Mouse (Mus musculus): ENCODE results near the gene Mmd. TPM values are rescaled to one million over a fixed set of nuclear protein-coding genes. Genes with fewer than 3 reads are reported as not detected.

The Mmd gene
- polyA plus RNA-seq, 1 experiment from 2014 or later, result 17.1 TPM

DNA sequence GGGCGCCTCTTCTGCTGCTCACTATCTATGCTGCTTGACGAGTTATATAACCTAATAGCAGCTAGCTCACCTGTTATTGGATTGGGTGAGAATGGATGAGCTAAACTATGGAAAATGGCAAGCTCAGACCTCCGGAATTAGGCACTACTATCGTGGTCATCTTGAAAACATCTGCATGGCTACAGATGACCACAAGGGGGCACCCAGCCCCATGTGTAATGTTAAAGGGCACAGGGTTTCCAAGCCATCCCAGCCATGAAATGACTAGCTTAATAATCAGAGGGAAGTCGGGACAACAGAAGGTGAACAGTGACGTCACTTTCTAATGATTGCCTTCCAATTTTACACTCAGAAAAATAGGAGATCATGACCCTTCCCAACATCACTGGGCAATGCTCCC is 57.7 kb downstream of the Mmd start:
- H3K36me3 ChIP-seq (ENCODE audit: control insufficient read depth, insufficient read depth, low read length), result no peaks in the 10 kb centered on the region

GRCm38 (mm10) chr11:90314606-90315005 is 65.3 kb downstream of the Mmd start:
- 79% methylated on average over 3 of the region's 3 CpGs for WGBS
- no peak for ATAC-seq (replicated peaks; ENCODE audit: low FRiP score)
- no peak for DNase-seq (ENCODE audit: low spot score)
- no peak overlapping the region for H3K4me3 ChIP-seq (ENCODE audit: low read depth, low read length)
- no peak overlapping the region for H3K4me2 ChIP-seq
- H3K4me1 ChIP-seq (replicated peaks; ENCODE audit: control insufficient read depth, insufficient read depth, low read length), result no peaks in the 10 kb centered on the region
- H3K9ac ChIP-seq (ENCODE audit: low read depth, low read length), result no peak overlapping the region
- no peaks in the 10 kb centered on the region for H3K9me3 ChIP-seq (ENCODE audit: control insufficient read depth, low read length)
- no peaks in the 10 kb centered on the region for H3K36me3 ChIP-seq (ENCODE audit: control insufficient read depth, insufficient read depth, low read length)
- H3K27ac ChIP-seq (ENCODE audit: low read depth, low read length), result no peak overlapping the region
- no peaks in the 10 kb centered on the region for H3K27me3 ChIP-seq (replicated peaks; ENCODE audit: control insufficient read depth, insufficient read depth, low read length)

More for the DNA sequence above, 57.7 kb downstream of the Mmd start:
- 59% methylated on average over 6 of the region's 6 CpGs for WGBS
- Histone ChIP-seq H3K9ac (ENCODE audit: low read depth, low read length) (no peak overlapping the region), H3K27me3 (replicated peaks; ENCODE audit: control insufficient read depth, insufficient read depth, low read length) (no peaks in the 10 kb centered on the region), H3K9me3 (ENCODE audit: control insufficient read depth, low read length) (no peaks in the 10 kb centered on the region), H3K4me2 (no peak overlapping the region), H3K4me1 (replicated peaks; ENCODE audit: control insufficient read depth, insufficient read depth, low read length) (no peaks in the 10 kb centered on the region), H3K4me3 (ENCODE audit: low read depth, low read length) (no peak overlapping the region), H3K27ac (ENCODE audit: low read depth, low read length) (no peak overlapping the region)
- ATAC-seq (replicated peaks; ENCODE audit: low FRiP score) (no peak), DNase-seq (ENCODE audit: low spot score) (no peak)

DNA sequence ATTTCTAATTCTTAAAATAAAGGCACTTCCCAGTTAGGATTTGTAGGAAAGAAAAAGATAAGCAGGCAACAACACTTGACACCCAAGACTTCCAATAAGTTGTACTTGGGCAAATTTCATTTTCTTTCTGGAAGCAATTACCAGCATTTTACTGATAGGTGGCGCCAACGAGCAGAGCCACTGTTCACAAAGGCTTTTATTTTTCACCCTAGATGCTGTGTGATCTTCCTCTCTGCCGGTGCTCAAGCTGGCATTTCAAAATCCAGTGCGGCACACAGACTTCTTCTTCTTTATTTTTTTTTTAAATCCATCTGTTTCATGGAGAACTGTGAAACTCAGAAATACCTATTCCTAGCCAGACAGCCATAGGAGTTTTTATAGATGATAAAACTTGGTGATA is 68.2 kb downstream of the Mmd start:
- Histone ChIP-seq H3K9me3 (ENCODE audit: control insufficient read depth, low read length) (no peaks in the 10 kb centered on the region), H3K4me3 (ENCODE audit: low read depth, low read length) (no peak overlapping the region), H3K36me3 (ENCODE audit: control insufficient read depth, insufficient read depth, low read length) (no peaks in the 10 kb centered on the region), H3K9ac (ENCODE audit: low read depth, low read length) (no peak overlapping the region), H3K4me2 (no peak overlapping the region), H3K27ac (ENCODE audit: low read depth, low read length) (no peak overlapping the region), H3K27me3 (replicated peaks; ENCODE audit: control insufficient read depth, insufficient read depth, low read length) (no peaks in the 10 kb centered on the region), H3K4me1 (replicated peaks; ENCODE audit: control insufficient read depth, insufficient read depth, low read length) (no peaks in the 10 kb centered on the region)
- ATAC-seq (replicated peaks; ENCODE audit: low FRiP score) (no peak), DNase-seq (ENCODE audit: low spot score) (no peak)
- WGBS, result 17% methylated on average over 4 of the region's 4 CpGs

GRCm38 (mm10) chr11:90320922-90321321 is 71.7 kb downstream of the Mmd start:
- H3K27me3 ChIP-seq (replicated peaks; ENCODE audit: control insufficient read depth, insufficient read depth, low read length), result no peaks in the 10 kb centered on the region
- 59% methylated on average over 7 of the region's 7 CpGs for WGBS
- ATAC-seq (replicated peaks; ENCODE audit: low FRiP score), result no peak

DNA sequence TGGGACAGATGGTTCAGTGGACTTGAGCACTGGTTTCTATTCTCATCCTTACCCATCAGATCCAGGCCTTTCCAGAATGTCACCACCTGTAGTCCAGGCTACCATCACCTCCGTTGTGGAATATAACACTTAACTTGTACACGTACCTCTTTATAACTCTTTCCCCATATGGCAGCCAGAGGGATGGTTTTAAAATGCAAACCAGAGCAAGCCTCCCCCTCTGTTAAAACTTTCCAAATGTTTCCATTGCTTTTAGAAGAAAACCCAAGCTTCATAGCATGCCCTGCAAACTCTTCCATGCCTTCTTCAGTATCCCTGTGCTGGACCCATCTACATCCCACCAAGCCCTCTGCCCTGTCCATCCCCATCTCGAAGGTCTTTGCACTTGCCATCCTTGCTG is 75.3 kb downstream of the Mmd start:
- Histone ChIP-seq H3K27me3 (replicated peaks; ENCODE audit: control insufficient read depth, insufficient read depth, low read length) (no peaks in the 10 kb centered on the region), H3K4me2 (no peak overlapping the region), H3K36me3 (ENCODE audit: control insufficient read depth, insufficient read depth, low read length) (no peaks in the 10 kb centered on the region), H3K27ac (ENCODE audit: low read depth, low read length) (no peak overlapping the region), H3K9me3 (ENCODE audit: control insufficient read depth, low read length) (no peaks in the 10 kb centered on the region), H3K4me1 (replicated peaks; ENCODE audit: control insufficient read depth, insufficient read depth, low read length) (no peaks in the 10 kb centered on the region), H3K9ac (ENCODE audit: low read depth, low read length) (no peak overlapping the region), H3K4me3 (ENCODE audit: low read depth, low read length) (no peak overlapping the region)
- WGBS, result 79% methylated on average over 3 of the region's 3 CpGs
- DNase-seq (ENCODE audit: low spot score) (no peak), ATAC-seq (replicated peaks; ENCODE audit: low FRiP score) (no peak)

More at GRCm38 (mm10) chr11:90320922-90321321, 71.7 kb downstream of the Mmd start:
- no peak overlapping the region for H3K27ac ChIP-seq (ENCODE audit: low read depth, low read length)
- H3K9ac ChIP-seq (ENCODE audit: low read depth, low read length), result no peak overlapping the region
- no peaks in the 10 kb centered on the region for H3K36me3 ChIP-seq (ENCODE audit: control insufficient read depth, insufficient read depth, low read length)
- no peak for DNase-seq (ENCODE audit: low spot score)
- no peaks in the 10 kb centered on the region for H3K9me3 ChIP-seq (ENCODE audit: control insufficient read depth, low read length)
- no peak overlapping the region for H3K4me2 ChIP-seq
- H3K4me3 ChIP-seq (ENCODE audit: low read depth, low read length), result no peak overlapping the region
- no peaks in the 10 kb centered on the region for H3K4me1 ChIP-seq (replicated peaks; ENCODE audit: control insufficient read depth, insufficient read depth, low read length)

DNA sequence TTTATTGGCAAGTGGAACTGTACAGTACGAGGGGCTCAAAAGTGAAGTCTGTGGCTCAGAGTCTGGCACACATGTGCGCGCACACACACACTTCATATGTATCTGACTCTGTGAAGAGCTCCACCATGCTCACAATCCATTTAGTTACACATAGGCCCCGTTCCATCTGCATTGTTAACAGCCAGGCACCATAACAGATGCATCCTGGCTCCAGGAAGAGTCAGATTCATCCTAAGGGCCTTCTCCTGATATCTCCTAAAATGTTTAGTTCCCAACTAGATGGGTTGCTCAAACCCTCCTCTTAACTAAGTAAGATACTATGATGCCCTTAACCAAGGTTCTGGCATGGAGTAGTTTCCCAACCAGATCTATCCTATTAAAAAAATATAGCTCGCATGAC is 76.9 kb downstream of the Mmd start:
- no peaks in the 10 kb centered on the region for H3K27me3 ChIP-seq (replicated peaks; ENCODE audit: control insufficient read depth, insufficient read depth, low read length)
- no peaks in the 10 kb centered on the region for H3K9me3 ChIP-seq (ENCODE audit: control insufficient read depth, low read length)
- H3K4me3 ChIP-seq (ENCODE audit: low read depth, low read length), result no peak overlapping the region
- DNase-seq (ENCODE audit: low spot score), result no peak
- H3K27ac ChIP-seq (ENCODE audit: low read depth, low read length), result no peak overlapping the region
- no peak for ATAC-seq (replicated peaks; ENCODE audit: low FRiP score)
- no peak overlapping the region for H3K9ac ChIP-seq (ENCODE audit: low read depth, low read length)
- no peak overlapping the region for H3K4me2 ChIP-seq
- H3K36me3 ChIP-seq (ENCODE audit: control insufficient read depth, insufficient read depth, low read length), result no peaks in the 10 kb centered on the region
- H3K4me1 ChIP-seq (replicated peaks; ENCODE audit: control insufficient read depth, insufficient read depth, low read length), result no peaks in the 10 kb centered on the region
- WGBS, result 91% methylated on average over 5 of the region's 5 CpGs

- DNase-seq (ENCODE audit: low spot score), result no peak
- Histone ChIP-seq H3K27me3 (replicated peaks; ENCODE audit: control insufficient read depth, insufficient read depth, low read length) (no peaks in the 10 kb centered on the region), H3K4me3 (ENCODE audit: low read depth, low read length) (no peak overlapping the region), H3K4me1 (replicated peaks; ENCODE audit: control insufficient read depth, insufficient read depth, low read length) (no peaks in the 10 kb centered on the region), H3K36me3 (ENCODE audit: control insufficient read depth, insufficient read depth, low read length) (no peaks in the 10 kb centered on the region), H3K9me3 (ENCODE audit: control insufficient read depth, low read length) (no peaks in the 10 kb centered on the region), H3K9ac (ENCODE audit: low read depth, low read length) (no peak overlapping the region), H3K4me2 (no peak overlapping the region), H3K27ac (ENCODE audit: low read depth, low read length) (no peak overlapping the region)
- no peak for ATAC-seq (replicated peaks; ENCODE audit: low FRiP score)
- WGBS, result 56% methylated on average over 1 of the region's 1 CpGs
Measured at GRCm38 (mm10) chr11:90326836-90327235, 77.6 kb downstream of the Mmd start.

Other genes with a start within 250 kb of the Mmd start
- gene Pctp, start 246.6 kb upstream of the Mmd start, polyA plus RNA-seq (2014; fragmentation: Nextera tagmentation; extraction: Ambion mirVana), result 13.9 and 14.5 TPM in 2 replicates
- 1.3 and 1.5 TPM in 2 replicates for gene Tmem100, start 219.1 kb upstream of the Mmd start, polyA plus RNA-seq (2014; fragmentation: Nextera tagmentation; extraction: Ambion mirVana)
- 6.3 and 7.3 TPM in 2 replicates for gene Gm45716, start 61.8 kb upstream of the Mmd start, polyA plus RNA-seq (2014; fragmentation: Nextera tagmentation; extraction: Ambion mirVana)
- gene Hlf, start 141.4 kb downstream of the Mmd start, polyA plus RNA-seq (2014; fragmentation: Nextera tagmentation; extraction: Ambion mirVana), result 6.6 and 6.9 TPM in 2 replicates

Data from liver, embryonic 11.5 days (tissue).